Comparison of ENCODE assay signal across 26 mouse cellular contexts in genomic region chr11:62166503-62166902, GRCm38 (mm10).
"Had no signal": no experiment of that assay in that cellular context is flagged by ENCODE, and none has a peak within 500 bp of the region (broad histone marks: within the 10 kb centered on the region; RNA-seq: fewer than 3 reads in every experiment).

No protein-coding gene starts in this region.

- H3K4me3 ChIP-seq: heart, embryonic 10.5 days; heart, embryonic 12.5 days; hindbrain, embryonic 10.5 days; hindbrain, embryonic 12.5 days; intestine, embryonic 15.5 days; kidney, embryonic 15.5 days; layer of hippocampus, adult 2 months; left cerebral cortex, adult 2 months; liver, embryonic 13.5 days; liver, embryonic 15.5 days had no signal

- ATAC-seq: hindbrain, embryonic 16.5 days; inflammation-experienced regulatory T-cells, adult 6 months; intestine, embryonic 15.5 days; intestine, postnatal 0 days had no signal

- H3K4me2 ChIP-seq: heart, embryonic 12.5 days; hindbrain, embryonic 12.5 days; hindbrain, embryonic 14.5 days; intestine, embryonic 15.5 days; kidney, embryonic 15.5 days; liver, embryonic 11.5 days; liver, embryonic 13.5 days; liver, embryonic 15.5 days had no signal

- H3K27ac ChIP-seq: heart, embryonic 10.5 days; hindbrain, embryonic 10.5 days; hindbrain, embryonic 12.5 days; hindbrain, embryonic 14.5 days; intestine, embryonic 15.5 days; kidney, embryonic 15.5 days; kidney, postnatal 0 days; layer of hippocampus, adult 2 months; left cerebral cortex, adult 2 months; liver, embryonic 15.5 days had no signal

- H3K4me1 ChIP-seq: heart, embryonic 10.5 days; hindbrain, embryonic 12.5 days; intestine, embryonic 15.5 days; kidney, embryonic 15.5 days had no signal

- H3K27me3 ChIP-seq: heart, embryonic 12.5 days; hindbrain, embryonic 12.5 days; intestine, embryonic 15.5 days; kidney, embryonic 15.5 days; liver, embryonic 13.5 days; liver, embryonic 15.5 days had no signal

- H3K9me3 ChIP-seq: heart, embryonic 10.5 days; heart, embryonic 12.5 days; hindbrain, embryonic 10.5 days; hindbrain, embryonic 12.5 days; intestine, embryonic 15.5 days; kidney, embryonic 15.5 days; liver, embryonic 13.5 days; liver, embryonic 15.5 days had no signal

- DNase-seq: gastrocnemius, postnatal 14 days; gastrocnemius, postnatal 36 days; heart, adult 18-20 months; heart, postnatal 10 days; heart, postnatal 4 days; kidney, adult 18-20 months; kidney, adult 8-10 months; kidney, postnatal 14 days; kidney, postnatal 36 days; liver; liver, embryonic 13.5 days had no signal

- H3K36me3 ChIP-seq: intestine, embryonic 15.5 days had no signal

- H3K9ac ChIP-seq: heart, embryonic 12.5 days; hindbrain, embryonic 12.5 days; hindbrain, embryonic 14.5 days; intestine, embryonic 15.5 days; kidney, embryonic 15.5 days; liver, embryonic 13.5 days; liver, embryonic 15.5 days had no signal
